Mouse (Mus musculus) lung, postnatal 36 days (tissue): ENCODE measurements around the gene Dyrk3.

Experiments used
- DNase-seq: peaks from one replicate; pipeline ENCODE4 v3.0.0; 2022; ENCODE audit warnings: mixed read lengths

Gene Dyrk3

GRCm38 (mm10) chr1:131079762-131080161 lies 58.4 kb downstream of the Dyrk3 start:
- DNase-seq = no peak

GRCm38 (mm10) chr1:131078761-131079330 lies 59.3 kb downstream of the Dyrk3 start:
- no peak for DNase-seq
